Mouse (Mus musculus) E14TG2a.4 (cell line): Measurements from ENCODE around the gene Cpm.

ENCODE experiments used
- CTCF ChIP-seq: conservative IDR thresholded peaks from 2 replicates; pipeline ENCODE4 v1.5.1; 2014; ENCODE audit warnings: low read length
- POU5F1 ChIP-seq: IDR thresholded peaks from 2 replicates; pipeline ENCODE4 v1.6.1; 2014; ENCODE audit warnings: low read length, borderline replicate concordance

- no peak for TF ChIP-seq CTCF
- no peak for TF ChIP-seq POU5F1
Measured at GRCm38 (mm10) chr10:117621616-117622533, 7.4 kb upstream of the Cpm start.
